Mouse (Mus musculus) CD4-positive, CD25-positive, alpha-beta regulatory T cell, adult 9 weeks (primary cell): ENCODE results near the gene 2210407C18Rik. TPM values are rescaled to one million over a fixed set of nuclear protein-coding genes. Genes with fewer than 3 reads are reported as not detected.

ENCODE experiments used
- polyA plus RNA-seq: library from polyadenylated mRNA; unstranded; fragments of 100-300 nt; shearing (Covaris generic); gene quantifications from one replicate; pipeline ENCODE4 v1.2.1, GENCODE M21; 2017

2210407C18Rik gene
- polyA plus RNA-seq: not detected

GRCm38 (mm10) chr11:58615975-58616374 lies at the start of gene 2210407C18Rik:
2210407C18Rik (minus strand) TSS chr11:58616075.

DNA sequence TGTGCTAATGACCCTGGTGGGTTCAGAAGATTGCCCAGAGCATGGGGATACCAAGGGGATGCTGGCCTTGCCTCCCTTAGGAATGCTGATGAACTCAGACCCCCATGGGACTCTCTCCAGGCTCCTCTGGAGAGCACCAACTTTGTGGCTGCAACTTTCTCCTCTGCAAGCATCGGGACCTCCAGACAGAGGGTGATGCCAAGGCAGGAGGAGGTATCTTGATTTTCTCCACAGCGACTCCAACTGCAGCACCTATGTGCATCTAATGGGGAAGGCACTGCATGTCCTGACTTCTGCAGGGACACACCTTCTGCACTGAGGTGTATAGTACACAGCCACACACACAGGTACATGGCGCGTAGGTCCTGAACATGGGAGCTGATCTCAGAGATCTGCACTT lies 42.7 kb upstream of the 2210407C18Rik start, which contains the start of gene Olfr322:
TSS of gene Olfr322 (plus strand) at position 187 of the 400 bp plus-strand sequence.

DNA sequence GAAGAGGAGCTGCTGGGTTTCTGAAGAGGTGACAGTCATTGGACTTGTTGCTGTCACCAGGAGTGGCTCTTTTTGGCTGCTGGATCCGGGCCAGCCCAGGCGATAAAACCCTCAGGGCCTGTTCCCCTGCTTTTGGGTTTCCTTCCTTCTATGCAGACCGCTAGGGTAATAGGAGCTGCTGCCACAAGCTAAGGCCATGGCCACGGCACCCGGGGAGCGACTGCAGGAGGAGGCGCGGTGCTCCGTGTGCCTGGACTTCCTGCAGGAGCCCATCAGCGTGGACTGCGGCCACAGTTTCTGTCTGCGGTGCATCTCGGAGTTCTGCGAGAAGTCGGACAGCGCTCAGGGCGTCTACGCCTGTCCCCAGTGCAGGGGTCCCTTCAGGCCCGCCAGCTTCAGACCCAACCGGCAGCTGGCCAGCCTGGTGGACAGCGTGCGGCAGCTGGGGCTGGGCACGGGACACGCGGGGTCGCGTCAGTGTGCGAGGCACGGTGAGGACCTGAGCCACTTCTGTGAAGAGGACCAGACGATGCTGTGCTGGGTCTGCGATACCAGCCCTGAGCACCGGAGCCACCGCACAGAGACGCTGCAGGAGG lies 24.5 kb upstream of the 2210407C18Rik start, which contains the start of gene Trim58:
TSS of gene Trim58 (plus strand) at position 194 of the 596 bp plus-strand sequence.

GRCm38 (mm10) chr11:58630401-58630800 lies 14.5 kb upstream of the 2210407C18Rik start, which contains the start of gene Olfr323:
Olfr323 (minus strand) TSS chr11:58630501.

GRCm38 (mm10) chr11:58594814-58595213 lies 21.1 kb downstream of the 2210407C18Rik start, which contains the start of gene Olfr324:
Olfr324 (plus strand) TSS chr11:58595114.

DNA sequence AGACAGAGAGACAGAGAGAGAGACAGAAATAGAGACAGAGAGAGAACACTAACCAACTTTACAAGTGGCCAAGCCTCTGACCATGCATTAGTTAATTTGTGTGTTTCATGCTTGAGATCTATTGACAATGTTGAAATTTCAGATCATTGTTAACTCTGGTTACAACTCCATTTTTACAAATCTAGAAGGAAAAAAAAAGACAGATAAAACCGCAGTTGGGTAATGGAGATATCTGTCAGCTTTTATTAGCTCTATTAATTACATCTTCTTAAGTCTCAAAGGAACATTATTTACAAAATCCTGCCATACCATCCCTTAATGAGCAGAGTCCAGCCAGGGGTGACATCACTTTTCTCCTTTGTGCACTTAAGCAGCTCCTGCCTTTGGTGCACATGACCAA lies 38.4 kb downstream of the 2210407C18Rik start, which contains the start of gene Olfr325:
TSS of gene Olfr325 (plus strand) at position 301 of the 400 bp plus-strand sequence.

DNA sequence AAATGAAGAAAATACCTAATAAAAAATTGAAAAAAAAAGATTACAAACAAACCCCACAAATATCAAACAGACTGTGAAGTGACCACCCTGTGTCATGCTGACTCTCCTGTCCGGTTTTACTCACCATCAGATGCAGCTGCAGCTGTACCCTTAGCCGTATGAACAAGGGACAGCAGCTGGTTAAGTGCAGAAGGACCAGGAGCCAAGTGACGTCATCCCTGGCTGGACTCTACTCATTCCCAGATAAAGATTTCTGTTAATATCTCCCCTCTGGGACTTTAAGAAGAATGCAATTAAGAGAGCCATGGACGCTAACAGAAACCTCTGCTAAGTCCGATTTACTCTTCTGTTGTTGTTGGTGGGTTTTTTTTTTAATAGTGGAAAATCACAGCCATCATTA lies 45.5 kb downstream of the 2210407C18Rik start, which contains the start of gene Olfr224:
TSS of gene Olfr224 (minus strand) at position 149 of the 400 bp plus-strand sequence.

Other genes starting within 250 kb of the 2210407C18Rik start
- gene Lypd8, start 237.0 kb downstream of the 2210407C18Rik start, polyA plus RNA-seq: not detected
- not detected for gene 1810065E05Rik, start 195.0 kb downstream of the 2210407C18Rik start, polyA plus RNA-seq
- not detected for gene Gm12253, start 183.5 kb downstream of the 2210407C18Rik start, polyA plus RNA-seq
- not detected for gene Lypd9, start 163.2 kb downstream of the 2210407C18Rik start, polyA plus RNA-seq
- gene Olfr30, start 153.8 kb downstream of the 2210407C18Rik start, polyA plus RNA-seq: not detected
- not detected for gene Olfr332, start 123.5 kb downstream of the 2210407C18Rik start, polyA plus RNA-seq
- not detected for gene Olfr331, start 113.5 kb downstream of the 2210407C18Rik start, polyA plus RNA-seq
- gene Olfr330, start 81.2 kb downstream of the 2210407C18Rik start, polyA plus RNA-seq: not detected
- gene Olfr329-ps, start 69.7 kb downstream of the 2210407C18Rik start, polyA plus RNA-seq: not detected
- gene Olfr328, start 60.4 kb downstream of the 2210407C18Rik start, polyA plus RNA-seq: not detected
- gene Olfr224, start 45.5 kb downstream of the 2210407C18Rik start, polyA plus RNA-seq: not detected
- not detected for gene Olfr325, start 38.3 kb downstream of the 2210407C18Rik start, polyA plus RNA-seq
- not detected for gene Olfr324, start 21.0 kb downstream of the 2210407C18Rik start, polyA plus RNA-seq
- gene Olfr323, start 14.4 kb upstream of the 2210407C18Rik start, polyA plus RNA-seq: not detected
- gene Trim58, start 24.4 kb upstream of the 2210407C18Rik start, polyA plus RNA-seq: not detected
- gene Olfr322, start 42.7 kb upstream of the 2210407C18Rik start, polyA plus RNA-seq: not detected
- gene Olfr320, start 65.0 kb upstream of the 2210407C18Rik start, polyA plus RNA-seq: not detected
- not detected for gene Olfr319, start 83.1 kb upstream of the 2210407C18Rik start, polyA plus RNA-seq
- gene Olfr318, start 107.9 kb upstream of the 2210407C18Rik start, polyA plus RNA-seq: 0.09 TPM
- not detected for gene Olfr317, start 123.1 kb upstream of the 2210407C18Rik start, polyA plus RNA-seq
- not detected for gene Olfr316, start 136.7 kb upstream of the 2210407C18Rik start, polyA plus RNA-seq
- gene Olfr315, start 157.1 kb upstream of the 2210407C18Rik start, polyA plus RNA-seq: not detected
- 0.10 TPM for gene Olfr314, start 166.9 kb upstream of the 2210407C18Rik start, polyA plus RNA-seq
- not detected for gene Fam183b, start 185.9 kb upstream of the 2210407C18Rik start, polyA plus RNA-seq
- gene Olfr313, start 198.9 kb upstream of the 2210407C18Rik start, polyA plus RNA-seq: not detected
- gene Olfr312, start 213.2 kb upstream of the 2210407C18Rik start, polyA plus RNA-seq: not detected
- not detected for gene Olfr311, start 223.2 kb upstream of the 2210407C18Rik start, polyA plus RNA-seq
- 10.2 TPM for gene Gm12258, start 231.1 kb upstream of the 2210407C18Rik start, polyA plus RNA-seq